Mouse (Mus musculus): ENCODE measurements around the gene AC124108.1. TPM values are rescaled to one million over a fixed set of nuclear protein-coding genes. Genes with fewer than 3 reads are reported as not detected.
A peak's percentile ranks its signal among the peaks of the same experiment; 100 is the strongest.

Gene AC124108.1
- polyA plus RNA-seq, 1 experiment from 2014 or later: 1.1 TPM

DNA sequence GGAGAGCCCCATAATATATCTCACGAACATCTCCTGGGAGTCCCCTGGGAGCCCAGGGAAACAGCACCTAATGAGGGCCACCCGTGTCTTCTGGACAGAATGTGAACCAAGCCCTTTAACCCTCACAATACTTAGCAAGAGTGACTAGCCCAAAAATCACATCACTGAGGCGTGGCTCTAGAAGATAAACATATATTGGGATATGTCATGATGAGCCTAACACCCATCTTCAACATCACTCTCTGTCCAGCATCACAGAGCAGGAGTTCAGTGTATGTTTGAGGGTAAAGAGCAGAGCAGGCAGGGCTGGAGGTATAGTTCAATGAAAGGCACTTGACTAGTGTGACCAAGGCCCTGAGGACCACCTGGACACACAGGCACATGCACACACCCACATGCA, 38.4 kb downstream of the AC124108.1 start, which contains the start of gene Gm10188:
TSS of gene Gm10188 (minus strand) at position 101 of the 400 bp plus-strand sequence.
- ATAC-seq (ENCODE audit: insufficient number of reproducible peaks, low FRiP score, low TSS enrichment, low read depth) (no peak), DNase-seq (ENCODE audit: low spot score) (no peak)
- WGBS: 87% methylated on average over 3 of the region's 3 CpGs
- H3K9me3 ChIP-seq (ENCODE audit: control insufficient read depth, low read length): no peaks in the 10 kb centered on the region
- no peak within 1 kb of the TSS for H3K9ac ChIP-seq (ENCODE audit: low read length)
- H3K36me3 ChIP-seq (ENCODE audit: control insufficient read depth, insufficient read depth, low read length): no peaks in the 10 kb centered on the region
- H3K4me2 ChIP-seq (ENCODE audit: low read depth, severe bottlenecking): no peak within 1 kb of the TSS
- no peak within 1 kb of the TSS for H3K27ac ChIP-seq (replicated peaks; ENCODE audit: low read depth, low read length)
- H3K27me3 ChIP-seq (ENCODE audit: control insufficient read depth, insufficient read depth, low read length): no peaks in the 10 kb centered on the region
- H3K4me1 ChIP-seq (ENCODE audit: control insufficient read depth, insufficient read depth, low read length): no peaks in the 10 kb centered on the region
- no peak within 1 kb of the TSS for H3K4me3 ChIP-seq (ENCODE audit: low read depth, low read length)

DNA sequence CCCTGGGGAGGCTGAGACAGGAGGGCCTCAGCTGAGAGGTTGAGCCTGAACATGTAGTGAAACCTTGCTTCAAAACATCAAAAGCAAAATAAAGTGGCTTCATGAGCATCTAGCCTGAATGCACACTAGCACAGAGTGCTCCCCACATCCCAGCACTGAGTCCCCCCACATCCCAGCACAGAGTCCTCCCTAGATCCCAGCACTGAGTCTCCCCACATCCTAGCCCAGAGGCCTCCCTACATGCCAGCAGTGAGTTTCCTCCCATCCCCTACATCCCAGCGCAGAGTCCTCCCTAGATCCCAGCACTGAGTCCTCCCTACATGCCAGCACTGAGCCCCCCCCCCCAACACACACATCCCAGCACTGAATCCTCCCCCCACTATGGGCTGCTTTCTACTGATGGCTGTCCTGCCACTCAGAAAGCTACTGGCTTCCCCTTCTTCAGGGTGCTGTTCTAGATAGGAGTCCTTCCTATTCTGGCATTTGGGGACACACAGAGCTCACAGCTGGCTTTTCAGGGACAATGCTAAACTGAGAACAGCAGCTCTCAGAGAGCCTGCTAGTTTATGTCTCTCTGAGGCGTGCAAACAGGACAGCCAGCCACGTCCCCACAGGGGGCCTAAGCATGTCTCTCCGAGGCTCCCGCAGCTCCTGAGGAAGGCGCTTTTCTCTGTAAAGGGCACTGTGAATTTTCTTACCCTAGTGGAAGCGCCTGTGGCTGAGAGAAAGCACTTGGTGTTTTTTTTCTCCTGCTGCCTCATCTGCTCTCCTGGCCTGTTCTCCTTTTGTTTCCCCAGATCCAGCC, 40.4 kb downstream of the AC124108.1 start:
- no peak overlapping the region for H3K9ac ChIP-seq (ENCODE audit: low read length)
- H3K9me3 ChIP-seq (ENCODE audit: control insufficient read depth, low read length): no peaks in the 10 kb centered on the region
- WGBS: 40% methylated on average over 7 of the region's 7 CpGs
- no peaks in the 10 kb centered on the region for H3K27me3 ChIP-seq (ENCODE audit: control insufficient read depth, insufficient read depth, low read length)
- ATAC-seq (ENCODE audit: insufficient number of reproducible peaks, low FRiP score, low TSS enrichment, low read depth) (no peak), DNase-seq (ENCODE audit: low spot score) (no peak)
- no peak overlapping the region for H3K4me3 ChIP-seq (ENCODE audit: low read depth, low read length)
- H3K36me3 ChIP-seq (ENCODE audit: control insufficient read depth, insufficient read depth, low read length): no peaks in the 10 kb centered on the region
- no peak overlapping the region for H3K4me2 ChIP-seq (ENCODE audit: low read depth, severe bottlenecking)
- H3K4me1 ChIP-seq (ENCODE audit: control insufficient read depth, insufficient read depth, low read length): no peaks in the 10 kb centered on the region
- H3K27ac ChIP-seq (replicated peaks; ENCODE audit: low read depth, low read length): no peak overlapping the region

DNA sequence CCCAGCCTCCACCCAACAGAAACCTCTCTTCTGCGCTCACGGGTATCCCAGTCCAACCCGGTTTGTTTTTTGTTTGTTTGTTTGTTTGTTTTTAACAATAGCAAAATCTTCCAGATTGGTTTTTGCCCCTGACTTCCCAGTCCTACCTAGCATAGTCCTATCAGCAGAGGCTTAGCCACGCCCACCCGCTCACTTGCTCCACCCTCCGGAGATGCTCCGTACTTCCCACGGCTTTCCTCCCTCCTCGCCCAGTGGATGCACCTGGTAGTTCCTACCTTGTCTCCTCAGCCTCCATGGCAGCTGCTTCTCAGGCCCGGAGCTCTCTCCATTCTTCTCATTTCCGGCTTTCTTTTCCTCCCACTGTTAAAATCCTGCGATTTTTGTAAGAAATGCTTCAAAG, 42.3 kb downstream of the AC124108.1 start:
- H3K9me3 ChIP-seq (ENCODE audit: control insufficient read depth, low read length): no peaks in the 10 kb centered on the region
- WGBS: 22% methylated on average over 12 of the region's 12 CpGs
- H3K36me3 ChIP-seq (ENCODE audit: control insufficient read depth, insufficient read depth, low read length): no peaks in the 10 kb centered on the region
- peak; percentile 67 for DNase-seq (ENCODE audit: low spot score)
- H3K4me1 ChIP-seq (ENCODE audit: control insufficient read depth, insufficient read depth, low read length): no peaks in the 10 kb centered on the region
- H3K27ac ChIP-seq (replicated peaks; ENCODE audit: low read depth, low read length): no peak overlapping the region
- no peak overlapping the region for H3K9ac ChIP-seq (ENCODE audit: low read length)
- H3K4me3 ChIP-seq (ENCODE audit: low read depth, low read length): no peak overlapping the region
- no peak overlapping the region for H3K4me2 ChIP-seq (ENCODE audit: low read depth, severe bottlenecking)
- ATAC-seq (ENCODE audit: insufficient number of reproducible peaks, low FRiP score, low TSS enrichment, low read depth): no peak
- no peaks in the 10 kb centered on the region for H3K27me3 ChIP-seq (ENCODE audit: control insufficient read depth, insufficient read depth, low read length)

DNA sequence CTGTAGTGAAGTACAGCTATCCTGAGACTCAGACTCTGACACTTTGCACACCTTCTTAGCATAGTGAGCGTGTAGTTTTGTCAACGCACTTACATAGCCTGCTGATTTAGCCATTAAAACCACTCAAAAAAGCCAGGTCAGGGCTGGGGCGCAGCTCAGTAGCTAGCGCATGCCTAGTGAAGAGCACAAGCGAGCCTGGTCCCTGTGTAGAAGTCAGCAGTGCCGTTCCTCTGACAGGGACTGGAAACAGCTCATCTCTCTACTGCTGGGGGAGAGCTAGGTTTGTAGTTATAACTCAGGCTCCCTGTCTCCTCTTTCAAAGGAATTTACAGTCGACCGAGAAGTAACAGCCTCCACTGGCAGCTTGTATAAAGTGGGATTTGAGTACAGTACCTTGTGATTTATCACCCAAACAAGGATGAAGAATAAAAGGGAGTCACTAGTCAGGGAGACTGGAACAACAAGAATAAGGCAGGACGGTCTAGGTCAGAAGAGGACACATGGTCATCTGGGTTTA, 43.6 kb downstream of the AC124108.1 start:
- H3K4me1 ChIP-seq (ENCODE audit: control insufficient read depth, insufficient read depth, low read length): no peaks in the 10 kb centered on the region
- H3K27me3 ChIP-seq (ENCODE audit: control insufficient read depth, insufficient read depth, low read length): no peaks in the 10 kb centered on the region
- H3K36me3 ChIP-seq (ENCODE audit: control insufficient read depth, insufficient read depth, low read length): no peaks in the 10 kb centered on the region
- 41% methylated on average over 9 of the region's 9 CpGs for WGBS
- H3K4me3 ChIP-seq (ENCODE audit: low read depth, low read length): no peak overlapping the region
- H3K4me2 ChIP-seq (ENCODE audit: low read depth, severe bottlenecking): no peak overlapping the region
- DNase-seq (ENCODE audit: low spot score) (no peak), ATAC-seq (ENCODE audit: insufficient number of reproducible peaks, low FRiP score, low TSS enrichment, low read depth) (no peak)
- H3K27ac ChIP-seq (replicated peaks; ENCODE audit: low read depth, low read length): no peak overlapping the region
- no peak overlapping the region for H3K9ac ChIP-seq (ENCODE audit: low read length)
- no peaks in the 10 kb centered on the region for H3K9me3 ChIP-seq (ENCODE audit: control insufficient read depth, low read length)

DNA sequence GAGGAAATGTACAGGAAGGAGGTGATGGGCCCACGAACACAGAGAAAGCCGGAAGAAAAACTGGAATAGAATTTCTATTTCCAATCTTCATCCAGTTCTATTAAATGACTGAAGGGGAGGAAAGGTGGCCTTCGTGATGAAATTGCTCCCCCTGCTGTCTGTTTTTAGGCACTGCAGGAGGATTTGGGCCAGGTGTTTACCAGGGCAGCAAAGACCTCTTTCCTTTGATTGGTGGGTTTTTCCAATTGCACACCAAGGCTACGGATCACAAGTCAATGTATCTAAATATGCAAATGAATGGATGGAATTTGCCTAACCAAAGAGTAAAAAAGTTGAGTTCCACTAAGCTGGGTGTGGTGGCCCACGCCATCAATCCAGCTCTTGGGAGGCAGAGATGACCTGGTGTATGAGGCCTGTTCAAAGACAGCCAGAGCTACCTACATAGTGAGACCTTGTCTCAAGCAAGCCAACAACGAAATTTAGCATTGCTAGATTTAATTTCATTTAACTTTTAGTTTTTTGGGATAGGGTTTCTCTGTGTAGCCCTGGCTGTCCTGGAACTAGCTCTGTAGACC, 46.4 kb downstream of the AC124108.1 start:
- Histone ChIP-seq H3K4me1 (ENCODE audit: control insufficient read depth, insufficient read depth, low read length) (no peaks in the 10 kb centered on the region), H3K9me3 (ENCODE audit: control insufficient read depth, low read length) (no peaks in the 10 kb centered on the region), H3K4me3 (ENCODE audit: low read depth, low read length) (no peak overlapping the region), H3K4me2 (ENCODE audit: low read depth, severe bottlenecking) (no peak overlapping the region), H3K27ac (replicated peaks; ENCODE audit: low read depth, low read length) (no peak overlapping the region), H3K9ac (ENCODE audit: low read length) (no peak overlapping the region), H3K27me3 (ENCODE audit: control insufficient read depth, insufficient read depth, low read length) (no peaks in the 10 kb centered on the region), H3K36me3 (ENCODE audit: control insufficient read depth, insufficient read depth, low read length) (no peaks in the 10 kb centered on the region)
- WGBS: 25% methylated on average over 6 of the region's 6 CpGs
- DNase-seq (ENCODE audit: low spot score): peak; percentile 83
- no peak for ATAC-seq (ENCODE audit: insufficient number of reproducible peaks, low FRiP score, low TSS enrichment, low read depth)

DNA sequence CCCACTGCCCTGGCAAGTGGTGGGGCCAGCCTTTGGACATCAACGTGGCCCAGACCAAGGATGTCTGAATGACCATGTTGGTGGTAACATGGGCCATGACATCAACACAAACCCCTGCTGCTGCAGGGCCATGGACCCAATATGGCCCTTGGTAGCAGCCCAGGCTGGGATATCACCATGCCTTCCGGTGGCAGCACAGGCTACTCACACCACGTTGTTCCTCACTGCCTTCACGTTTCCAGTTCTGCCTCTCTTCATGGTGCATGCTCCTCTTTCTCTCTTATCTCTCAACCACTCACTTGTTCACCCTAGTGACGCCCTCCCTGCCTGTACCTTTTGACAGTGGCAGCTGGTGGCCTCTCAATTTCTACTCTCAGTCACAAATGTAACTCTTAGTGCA, 53.8 kb downstream of the AC124108.1 start:
- DNase-seq (ENCODE audit: low spot score): no peak
- no peak overlapping the region for H3K9ac ChIP-seq (ENCODE audit: low read length)
- ATAC-seq (ENCODE audit: insufficient number of reproducible peaks, low FRiP score, low TSS enrichment, low read depth): no peak
- no peak overlapping the region for H3K4me3 ChIP-seq (ENCODE audit: low read depth, low read length)
- no peaks in the 10 kb centered on the region for H3K9me3 ChIP-seq (ENCODE audit: control insufficient read depth, low read length)
- H3K4me1 ChIP-seq (ENCODE audit: control insufficient read depth, insufficient read depth, low read length): no peaks in the 10 kb centered on the region
- 73% methylated on average over 5 of the region's 5 CpGs for WGBS
- no peaks in the 10 kb centered on the region for H3K27me3 ChIP-seq (ENCODE audit: control insufficient read depth, insufficient read depth, low read length)
- H3K27ac ChIP-seq (replicated peaks; ENCODE audit: low read depth, low read length): no peak overlapping the region
- H3K36me3 ChIP-seq (ENCODE audit: control insufficient read depth, insufficient read depth, low read length): no peaks in the 10 kb centered on the region
- H3K4me2 ChIP-seq (ENCODE audit: low read depth, severe bottlenecking): no peak overlapping the region

DNA sequence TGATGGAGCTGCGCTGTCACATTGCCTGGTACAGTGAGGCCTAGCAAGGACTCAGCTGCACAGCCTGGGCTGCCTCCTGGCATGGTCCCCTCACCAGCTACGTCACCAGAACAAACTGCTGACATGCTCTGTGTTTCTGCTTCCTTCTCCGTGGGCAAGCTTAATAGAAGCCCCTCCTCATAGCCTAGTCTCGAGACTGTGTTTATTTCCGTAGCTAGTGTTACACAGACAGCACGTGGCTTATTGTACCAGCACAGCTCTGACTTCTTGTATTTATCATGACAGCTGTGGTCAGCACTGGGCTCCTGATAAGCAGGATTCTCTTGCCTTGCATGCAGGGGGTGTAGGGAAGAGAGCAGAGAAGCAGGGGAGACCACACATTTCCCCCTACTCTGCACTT, 54.9 kb downstream of the AC124108.1 start:
- Histone ChIP-seq H3K4me2 (ENCODE audit: low read depth, severe bottlenecking) (no peak overlapping the region), H3K9me3 (ENCODE audit: control insufficient read depth, low read length) (no peaks in the 10 kb centered on the region), H3K9ac (ENCODE audit: low read length) (no peak overlapping the region), H3K4me3 (ENCODE audit: low read depth, low read length) (no peak overlapping the region), H3K36me3 (ENCODE audit: control insufficient read depth, insufficient read depth, low read length) (no peaks in the 10 kb centered on the region), H3K27ac (replicated peaks; ENCODE audit: low read depth, low read length) (no peak overlapping the region), H3K4me1 (ENCODE audit: control insufficient read depth, insufficient read depth, low read length) (no peaks in the 10 kb centered on the region), H3K27me3 (ENCODE audit: control insufficient read depth, insufficient read depth, low read length) (no peaks in the 10 kb centered on the region)
- no peak for DNase-seq (ENCODE audit: low spot score)
- WGBS: 54% methylated on average over 6 of the region's 6 CpGs
- ATAC-seq (ENCODE audit: insufficient number of reproducible peaks, low FRiP score, low TSS enrichment, low read depth): no peak

DNA sequence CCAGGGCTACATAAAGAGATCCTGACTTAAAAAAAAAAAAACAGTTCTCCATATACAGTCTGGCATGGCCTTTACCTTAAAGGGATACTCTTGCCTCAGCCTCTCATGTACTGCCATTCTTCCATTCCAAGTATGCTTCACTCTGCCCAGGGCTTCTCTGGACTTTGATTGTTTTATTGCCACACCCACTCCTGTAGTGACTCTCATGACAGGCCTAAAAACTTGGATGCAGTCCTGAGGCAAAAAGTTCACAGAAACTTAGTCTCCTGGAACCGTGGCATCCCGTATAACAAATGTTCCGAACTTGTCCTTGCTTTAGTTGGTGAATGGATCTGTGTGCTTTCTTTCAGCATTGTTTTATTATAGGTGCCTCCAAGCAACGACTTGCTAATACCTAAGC, 55.4 kb downstream of the AC124108.1 start:
- H3K9me3 ChIP-seq (ENCODE audit: control insufficient read depth, low read length): no peaks in the 10 kb centered on the region
- H3K4me2 ChIP-seq (ENCODE audit: low read depth, severe bottlenecking): no peak overlapping the region
- 91% methylated on average over 4 of the region's 4 CpGs for WGBS
- H3K27me3 ChIP-seq (ENCODE audit: control insufficient read depth, insufficient read depth, low read length): no peaks in the 10 kb centered on the region
- H3K9ac ChIP-seq (ENCODE audit: low read length): no peak overlapping the region
- H3K4me1 ChIP-seq (ENCODE audit: control insufficient read depth, insufficient read depth, low read length): no peaks in the 10 kb centered on the region
- DNase-seq (ENCODE audit: low spot score) (no peak), ATAC-seq (ENCODE audit: insufficient number of reproducible peaks, low FRiP score, low TSS enrichment, low read depth) (no peak)
- H3K36me3 ChIP-seq (ENCODE audit: control insufficient read depth, insufficient read depth, low read length): no peaks in the 10 kb centered on the region
- H3K4me3 ChIP-seq (ENCODE audit: low read depth, low read length): no peak overlapping the region
- no peak overlapping the region for H3K27ac ChIP-seq (replicated peaks; ENCODE audit: low read depth, low read length)

All from limb, embryonic 11.5 days (tissue).